Mouse (Mus musculus) G1E (cell line): Measurements from ENCODE around the gene Cep164.

ENCODE experiments used
- CTCF ChIP-seq: IDR thresholded peaks from 2 replicates; pipeline ENCODE4 v1.5.1; 2012; ENCODE audit warnings: low read depth, low read length, inconsistent platforms, mixed read lengths
- GATA1 ChIP-seq: IDR thresholded peaks from 2 replicates; pipeline ENCODE4 v1.6.1; 2012; ENCODE audit warnings: borderline replicate concordance, low read length, inconsistent platforms, mixed read lengths
- GATA2 ChIP-seq: IDR thresholded peaks from 2 replicates; pipeline ENCODE4 v1.6.1; 2012; ENCODE audit warnings: low read depth, low read length, inconsistent platforms, borderline replicate concordance
- POLR2AphosphoS5 ChIP-seq: IDR thresholded peaks from 2 replicates; pipeline ENCODE4 v1.6.1; 2012; ENCODE audit warnings: low read depth, low read length, inconsistent platforms; ENCODE audit not compliant: insufficient replicate concordance

GRCm38 (mm10) chr9:45838434-45839138, 10.1 kb upstream of the Cep164 start, which contains the start of gene Bace1:
- no peak for TF ChIP-seq CTCF
- no peak for TF ChIP-seq GATA2
- no peak for TF ChIP-seq POLR2AphosphoS5
- TF ChIP-seq GATA1: no peak
